Mouse (Mus musculus) c-Kit-negative CD71-positive TER-119-positive erythroid progenitor cells, embryonic 14.5 days (primary cell): Measurements from ENCODE around the gene Map4.

Experiments
- DNase-seq: peaks from one replicate; pipeline ENCODE4 v3.0.0-alpha.2; 2013; ENCODE audit warnings: low read depth, low spot score

Gene Map4

GRCm38 (mm10) chr9:109989084-109989483 is 57.8 kb downstream of the Map4 start:
- no peak for DNase-seq

GRCm38 (mm10) chr9:109997441-109997840 is 66.2 kb downstream of the Map4 start:
- no peak for DNase-seq

- DNase-seq = no peak
Measured at GRCm38 (mm10) chr9:110001946-110002345, 70.7 kb downstream of the Map4 start.

GRCm38 (mm10) chr9:110002413-110002812 is 71.2 kb downstream of the Map4 start:
- DNase-seq = no peak

GRCm38 (mm10) chr9:110019224-110019623 is 88.0 kb downstream of the Map4 start:
- DNase-seq = no peak

GRCm38 (mm10) chr9:110020405-110020804 is 89.1 kb downstream of the Map4 start:
- DNase-seq = no peak

- no peak for DNase-seq
Measured at GRCm38 (mm10) chr9:110021463-110021862, 90.2 kb downstream of the Map4 start.

GRCm38 (mm10) chr9:110022151-110022550 is 90.9 kb downstream of the Map4 start:
- DNase-seq = no peak

GRCm38 (mm10) chr9:110035091-110035490 is 103.8 kb downstream of the Map4 start:
- no peak for DNase-seq

GRCm38 (mm10) chr9:110037895-110038294 is 106.6 kb downstream of the Map4 start:
- no peak for DNase-seq

GRCm38 (mm10) chr9:110038485-110038884 is 107.2 kb downstream of the Map4 start:
- no peak for DNase-seq

- DNase-seq = no peak
Measured at GRCm38 (mm10) chr9:110044373-110044772, 113.1 kb downstream of the Map4 start.

- no peak for DNase-seq
Measured at GRCm38 (mm10) chr9:110045763-110046377, 114.6 kb downstream of the Map4 start.

GRCm38 (mm10) chr9:110047260-110047659 is 116.0 kb downstream of the Map4 start:
- DNase-seq = no peak

- no peak for DNase-seq
Measured at GRCm38 (mm10) chr9:110047857-110048256, 116.6 kb downstream of the Map4 start.

- DNase-seq = no peak
Measured at GRCm38 (mm10) chr9:110051184-110051583, 119.9 kb downstream of the Map4 start.

GRCm38 (mm10) chr9:110051869-110052661 is 120.8 kb downstream of the Map4 start:
- DNase-seq = no peak

GRCm38 (mm10) chr9:110052951-110053304 is 121.7 kb downstream of the Map4 start:
- no peak for DNase-seq

- DNase-seq = no peak
Measured at GRCm38 (mm10) chr9:110053305-110054079, 122.2 kb downstream of the Map4 start.

- DNase-seq = no peak
Measured at GRCm38 (mm10) chr9:110054080-110054421, 122.8 kb downstream of the Map4 start.

- no peak for DNase-seq
Measured at GRCm38 (mm10) chr9:110054781-110055180, 123.5 kb downstream of the Map4 start.

- no peak for DNase-seq
Measured at GRCm38 (mm10) chr9:110057200-110057599, 125.9 kb downstream of the Map4 start.

GRCm38 (mm10) chr9:110060761-110061160 is 129.5 kb downstream of the Map4 start:
- DNase-seq = no peak
